Mouse (Mus musculus) cerebellum, adult 2 months (tissue): ENCODE data around the gene Slc30a5.

Experiments
- CTCF ChIP-seq: fragments of 200-500 bp; IDR thresholded peaks from 2 replicates; pipeline ENCODE4 v1.5.1; 2011; ENCODE audit warnings: low read depth, mild to moderate bottlenecking, control low read depth, low read length, moderate library complexity, borderline replicate concordance; ENCODE audit not compliant: insufficient read depth
- POLR2A ChIP-seq: fragments of 200-500 bp; IDR thresholded peaks from 2 replicates; pipeline ENCODE4 v1.6.1; 2011; ENCODE audit warnings: low read length, control low read depth, borderline replicate concordance; ENCODE audit not compliant: insufficient read depth

DNA sequence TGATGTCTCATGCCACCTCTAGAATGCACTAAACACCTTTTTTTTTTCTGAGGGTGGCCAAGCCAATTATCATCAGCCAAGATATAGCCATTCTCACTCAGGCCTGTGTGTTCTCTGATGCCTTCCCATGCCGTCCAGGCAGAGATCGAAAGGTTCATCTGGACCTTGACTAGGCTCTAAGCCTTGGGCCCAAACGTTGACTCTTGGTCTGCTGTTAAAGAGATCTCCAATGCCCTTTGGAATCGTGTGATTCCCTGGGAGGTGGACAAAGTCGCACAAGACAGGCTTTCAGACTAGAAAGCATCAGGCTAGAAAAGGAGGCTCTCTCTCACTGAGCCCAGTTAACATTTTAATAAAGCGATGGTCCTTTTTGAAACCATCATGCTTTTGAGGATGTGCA lies 36.1 kb downstream of the Slc30a5 start:
- no peak for TF ChIP-seq POLR2A
- no peak for TF ChIP-seq CTCF
